Mouse (Mus musculus): ENCODE results near the gene Orm1. TPM values are rescaled to one million over a fixed set of nuclear protein-coding genes. Genes with fewer than 3 reads are reported as not detected.

The Orm1 gene
- polyA plus RNA-seq (2014; fragmentation: Nextera tagmentation; extraction: Ambion mirVana) = not detected in 2 replicates

DNA sequence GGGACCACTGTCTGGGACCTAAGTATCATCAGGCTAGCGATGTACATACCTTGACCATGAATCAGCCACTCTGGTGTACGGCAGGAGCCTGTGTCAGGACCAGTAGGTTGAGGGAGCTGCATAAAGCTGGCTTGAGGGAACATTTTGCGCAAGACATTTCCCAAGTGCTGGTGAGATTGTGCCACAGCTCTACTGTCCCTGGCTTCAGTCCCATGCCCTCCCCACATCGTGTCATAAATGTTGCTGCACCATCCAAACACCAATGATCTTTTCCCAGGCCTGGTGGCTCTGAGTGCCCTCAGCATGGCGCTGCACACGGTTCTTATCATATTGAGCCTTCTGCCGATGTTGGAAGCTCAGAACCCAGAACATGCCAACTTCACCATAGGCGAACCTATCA is at the start of gene Orm1:
TSS of gene Orm1 (plus strand) at position 266 of the 400 bp plus-strand sequence.
- H3K4me3 ChIP-seq (ENCODE audit: low read depth, low read length) = no peak within 1 kb of the TSS
- no peaks in the 10 kb centered on the region for H3K36me3 ChIP-seq (ENCODE audit: control insufficient read depth, insufficient read depth, low read length)
- no peak within 1 kb of the TSS for H3K9ac ChIP-seq (ENCODE audit: low read depth, low read length)
- H3K9me3 ChIP-seq (replicated peaks; ENCODE audit: control insufficient read depth, low read length) = no peaks in the 10 kb centered on the region
- H3K4me2 ChIP-seq = no peak within 1 kb of the TSS
- 74% methylated on average over 8 of the region's 8 CpGs for WGBS (ENCODE audit: insufficient replicate concordance)
- no peaks in the 10 kb centered on the region for H3K4me1 ChIP-seq (ENCODE audit: control insufficient read depth, insufficient read depth, low read length)
- ATAC-seq (replicated peaks; ENCODE audit: insufficient number of reproducible peaks, low FRiP score, low TSS enrichment) = no peak
- H3K27ac ChIP-seq (ENCODE audit: low read depth, low read length) = no peak within 1 kb of the TSS
- no peaks in the 10 kb centered on the region for H3K27me3 ChIP-seq (ENCODE audit: control insufficient read depth, insufficient read depth, low read length)

- peaks cover 4% of the 10 kb centered on the region; the same call in 1 of the 2 replicates for H3K4me1 ChIP-seq (ENCODE audit: control insufficient read depth, insufficient read depth, low read length)
- no peak overlapping the region for H3K27ac ChIP-seq (ENCODE audit: low read depth, low read length)
- WGBS (ENCODE audit: insufficient replicate concordance) = 73% methylated on average over 1 of the region's 1 CpGs
- no peak overlapping the region for H3K4me2 ChIP-seq
- no peak overlapping the region for H3K4me3 ChIP-seq (ENCODE audit: low read depth, low read length)
- ATAC-seq (replicated peaks; ENCODE audit: insufficient number of reproducible peaks, low FRiP score, low TSS enrichment) = no peak
- no peaks in the 10 kb centered on the region for H3K9me3 ChIP-seq (replicated peaks; ENCODE audit: control insufficient read depth, low read length)
- H3K36me3 ChIP-seq (ENCODE audit: control insufficient read depth, insufficient read depth, low read length) = no peaks in the 10 kb centered on the region
- no peak overlapping the region for H3K9ac ChIP-seq (ENCODE audit: low read depth, low read length)
- H3K27me3 ChIP-seq (ENCODE audit: control insufficient read depth, insufficient read depth, low read length) = no peaks in the 10 kb centered on the region
Observed at GRCm38 (mm10) chr4:63295641-63296040, 48.7 kb upstream of the Orm1 start.

DNA sequence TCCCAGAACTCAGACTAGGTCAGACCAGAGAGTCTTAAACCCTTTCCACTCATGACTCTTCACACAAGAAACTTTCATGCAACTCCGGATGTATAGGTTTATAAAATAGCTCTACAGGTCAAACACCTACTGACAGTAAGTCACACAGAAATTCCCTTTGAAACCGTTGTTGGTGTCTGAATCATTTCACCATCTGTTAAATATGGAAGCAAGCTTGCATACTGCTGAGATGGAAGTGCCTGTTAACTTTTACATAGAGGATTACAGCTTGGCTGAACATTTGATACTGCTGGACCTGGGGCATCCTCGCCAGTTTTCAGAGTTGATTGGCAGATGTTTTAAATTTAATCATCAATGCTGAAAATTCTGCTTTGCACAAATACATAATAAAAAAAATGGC is 48.1 kb upstream of the Orm1 start:
- H3K4me3 ChIP-seq (ENCODE audit: low read depth, low read length) = no peak overlapping the region
- ATAC-seq (replicated peaks; ENCODE audit: insufficient number of reproducible peaks, low FRiP score, low TSS enrichment) = no peak
- no peak overlapping the region for H3K9ac ChIP-seq (ENCODE audit: low read depth, low read length)
- H3K27ac ChIP-seq (ENCODE audit: low read depth, low read length) = no peak overlapping the region
- peaks cover 4% of the 10 kb centered on the region; the same call in 1 of the 2 replicates for H3K4me1 ChIP-seq (ENCODE audit: control insufficient read depth, insufficient read depth, low read length)
- H3K27me3 ChIP-seq (ENCODE audit: control insufficient read depth, insufficient read depth, low read length) = no peaks in the 10 kb centered on the region
- no peaks in the 10 kb centered on the region for H3K36me3 ChIP-seq (ENCODE audit: control insufficient read depth, insufficient read depth, low read length)
- 67% methylated on average over 3 of the region's 3 CpGs for WGBS (ENCODE audit: insufficient replicate concordance)
- H3K9me3 ChIP-seq (replicated peaks; ENCODE audit: control insufficient read depth, low read length) = no peaks in the 10 kb centered on the region
- no peak overlapping the region for H3K4me2 ChIP-seq

DNA sequence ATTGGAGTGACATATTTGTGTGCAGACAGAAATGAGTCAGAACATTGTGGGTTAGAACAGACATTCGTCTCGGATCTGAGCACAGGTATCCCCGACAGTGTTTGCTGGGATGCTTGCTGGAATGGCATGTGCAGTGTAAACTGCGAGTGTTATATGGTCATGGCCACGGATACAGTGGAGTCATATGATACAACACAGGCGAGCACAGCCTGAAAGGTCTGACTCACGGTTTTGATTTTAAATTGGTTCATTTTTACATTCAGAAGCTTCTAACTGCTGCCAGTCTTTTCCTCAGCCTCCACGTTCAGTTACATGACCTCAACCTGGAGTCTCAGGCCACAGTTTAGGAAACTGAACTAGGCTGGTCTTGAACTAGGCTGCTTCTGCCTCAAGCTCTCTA is 47.5 kb upstream of the Orm1 start:
- Histone ChIP-seq H3K36me3 (ENCODE audit: control insufficient read depth, insufficient read depth, low read length) (no peaks in the 10 kb centered on the region), H3K4me1 (ENCODE audit: control insufficient read depth, insufficient read depth, low read length) (peaks cover 4% of the 10 kb centered on the region; the same call in 1 of the 2 replicates), H3K9me3 (replicated peaks; ENCODE audit: control insufficient read depth, low read length) (no peaks in the 10 kb centered on the region), H3K4me3 (ENCODE audit: low read depth, low read length) (no peak overlapping the region), H3K4me2 (no peak overlapping the region), H3K9ac (ENCODE audit: low read depth, low read length) (no peak overlapping the region), H3K27ac (ENCODE audit: low read depth, low read length) (no peak overlapping the region), H3K27me3 (ENCODE audit: control insufficient read depth, insufficient read depth, low read length) (no peaks in the 10 kb centered on the region)
- ATAC-seq (replicated peaks; ENCODE audit: insufficient number of reproducible peaks, low FRiP score, low TSS enrichment) = no peak
- 79% methylated on average over 8 of the region's 8 CpGs for whole genome bisulfite sequencing (ENCODE audit: insufficient replicate concordance)

DNA sequence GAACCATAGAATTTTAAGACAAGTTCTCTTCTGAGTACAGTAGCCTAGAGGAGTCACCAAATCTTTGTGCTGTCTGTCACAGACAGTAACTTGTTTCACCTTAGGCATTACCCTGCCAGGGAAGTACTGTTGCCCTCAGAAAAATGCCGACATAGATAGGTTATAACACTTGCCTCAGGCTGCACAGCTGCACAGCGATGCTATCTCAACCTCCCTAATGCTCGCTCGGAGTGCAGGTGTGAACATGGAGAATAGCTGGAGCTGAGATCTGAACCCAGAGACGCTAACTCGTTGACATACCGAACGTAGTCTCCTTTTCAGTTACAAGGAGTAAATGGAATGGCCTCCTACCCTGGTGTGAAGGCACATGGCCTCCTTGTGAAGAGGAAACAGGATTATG is 46.2 kb upstream of the Orm1 start:
- Histone ChIP-seq H3K9ac (ENCODE audit: low read depth, low read length) (no peak overlapping the region), H3K36me3 (ENCODE audit: control insufficient read depth, insufficient read depth, low read length) (no peaks in the 10 kb centered on the region), H3K4me3 (ENCODE audit: low read depth, low read length) (no peak overlapping the region), H3K9me3 (replicated peaks; ENCODE audit: control insufficient read depth, low read length) (no peaks in the 10 kb centered on the region), H3K4me2 (no peak overlapping the region), H3K4me1 (ENCODE audit: control insufficient read depth, insufficient read depth, low read length) (peaks cover 4% of the 10 kb centered on the region; the same call in 1 of the 2 replicates), H3K27ac (ENCODE audit: low read depth, low read length) (no peak overlapping the region), H3K27me3 (ENCODE audit: control insufficient read depth, insufficient read depth, low read length) (no peaks in the 10 kb centered on the region)
- no peak for ATAC-seq (replicated peaks; ENCODE audit: insufficient number of reproducible peaks, low FRiP score, low TSS enrichment)
- WGBS (ENCODE audit: insufficient replicate concordance) = 79% methylated on average over 8 of the region's 8 CpGs

- WGBS (ENCODE audit: insufficient replicate concordance) = 60% methylated on average over 4 of the region's 4 CpGs
- H3K4me3 ChIP-seq (ENCODE audit: low read depth, low read length) = no peak overlapping the region
Observed at GRCm38 (mm10) chr4:63302641-63303040, 41.7 kb upstream of the Orm1 start.

GRCm38 (mm10) chr4:63307175-63308062 is 36.9 kb upstream of the Orm1 start:
- no peaks in the 10 kb centered on the region; the same call in 1 of the 2 replicates for H3K27me3 ChIP-seq (ENCODE audit: control insufficient read depth, insufficient read depth, low read length)
- 0 out of 2 replicates have a peak overlapping the region, but pooled peaks have one; percentile 9 for H3K4me2 ChIP-seq
- peak; percentile 56 for ATAC-seq (replicated peaks; ENCODE audit: insufficient number of reproducible peaks, low FRiP score, low TSS enrichment)
- H3K9me3 ChIP-seq (replicated peaks; ENCODE audit: control insufficient read depth, low read length) = no peaks in the 10 kb centered on the region
- H3K9ac ChIP-seq (ENCODE audit: low read depth, low read length) = no peak overlapping the region
- H3K36me3 ChIP-seq (ENCODE audit: control insufficient read depth, insufficient read depth, low read length) = no peaks in the 10 kb centered on the region
- H3K4me3 ChIP-seq (ENCODE audit: low read depth, low read length) = no peak overlapping the region
- no peak overlapping the region for H3K27ac ChIP-seq (ENCODE audit: low read depth, low read length)
- peaks cover 13% of the 10 kb centered on the region for H3K4me1 ChIP-seq (ENCODE audit: control insufficient read depth, insufficient read depth, low read length)
- WGBS (ENCODE audit: insufficient replicate concordance) = 25% methylated on average over 21 of the region's 21 CpGs

More at GRCm38 (mm10) chr4:63302641-63303040, 41.7 kb upstream of the Orm1 start:
- no peaks in the 10 kb centered on the region for H3K9me3 ChIP-seq (replicated peaks; ENCODE audit: control insufficient read depth, low read length)
- no peak for ATAC-seq (replicated peaks; ENCODE audit: insufficient number of reproducible peaks, low FRiP score, low TSS enrichment)
- H3K4me1 ChIP-seq (ENCODE audit: control insufficient read depth, insufficient read depth, low read length) = no peaks in the 10 kb centered on the region
- peak overlapping the region; percentile 28; the same call in 1 of the 2 replicates for H3K9ac ChIP-seq (ENCODE audit: low read depth, low read length)
- no peaks in the 10 kb centered on the region for H3K36me3 ChIP-seq (ENCODE audit: control insufficient read depth, insufficient read depth, low read length)
- H3K27me3 ChIP-seq (ENCODE audit: control insufficient read depth, insufficient read depth, low read length) = no peaks in the 10 kb centered on the region
- no peak overlapping the region for H3K4me2 ChIP-seq
- no peak overlapping the region for H3K27ac ChIP-seq (ENCODE audit: low read depth, low read length)

DNA sequence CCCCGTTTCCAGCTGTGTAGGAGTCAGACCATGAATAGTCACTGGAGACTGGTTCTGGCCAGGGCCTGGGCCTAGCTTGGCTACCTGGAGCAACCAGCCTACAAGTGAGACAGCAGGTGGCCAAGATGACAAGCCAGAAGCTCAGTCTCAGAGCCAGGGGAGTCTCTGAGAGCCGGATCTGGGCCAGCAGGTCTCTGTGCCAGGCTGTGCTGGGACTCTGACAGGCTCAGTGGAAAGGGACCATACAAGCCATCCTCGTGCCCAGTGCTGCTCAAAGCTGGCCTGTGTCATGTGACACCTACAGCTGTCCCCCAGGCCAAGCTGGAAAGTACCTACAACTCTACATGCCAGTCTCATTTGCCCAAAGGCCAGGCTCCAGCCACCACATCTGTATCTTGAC is 36.0 kb upstream of the Orm1 start:
- ATAC-seq (replicated peaks; ENCODE audit: insufficient number of reproducible peaks, low FRiP score, low TSS enrichment) = no peak
- no peaks in the 10 kb centered on the region for H3K9me3 ChIP-seq (replicated peaks; ENCODE audit: control insufficient read depth, low read length)
- H3K4me3 ChIP-seq (ENCODE audit: low read depth, low read length) = no peak overlapping the region
- H3K36me3 ChIP-seq (ENCODE audit: control insufficient read depth, insufficient read depth, low read length) = no peaks in the 10 kb centered on the region
- no peak overlapping the region for H3K4me2 ChIP-seq
- no peaks in the 10 kb centered on the region; the same call in 1 of the 2 replicates for H3K27me3 ChIP-seq (ENCODE audit: control insufficient read depth, insufficient read depth, low read length)
- H3K9ac ChIP-seq (ENCODE audit: low read depth, low read length) = no peak overlapping the region
- H3K4me1 ChIP-seq (ENCODE audit: control insufficient read depth, insufficient read depth, low read length) = peaks cover 13% of the 10 kb centered on the region
- 70% methylated on average over 3 of the region's 3 CpGs for WGBS (ENCODE audit: insufficient replicate concordance)
- H3K27ac ChIP-seq (ENCODE audit: low read depth, low read length) = no peak overlapping the region
